Mouse (Mus musculus): ENCODE measurements around the gene Slc38a11.

DNA sequence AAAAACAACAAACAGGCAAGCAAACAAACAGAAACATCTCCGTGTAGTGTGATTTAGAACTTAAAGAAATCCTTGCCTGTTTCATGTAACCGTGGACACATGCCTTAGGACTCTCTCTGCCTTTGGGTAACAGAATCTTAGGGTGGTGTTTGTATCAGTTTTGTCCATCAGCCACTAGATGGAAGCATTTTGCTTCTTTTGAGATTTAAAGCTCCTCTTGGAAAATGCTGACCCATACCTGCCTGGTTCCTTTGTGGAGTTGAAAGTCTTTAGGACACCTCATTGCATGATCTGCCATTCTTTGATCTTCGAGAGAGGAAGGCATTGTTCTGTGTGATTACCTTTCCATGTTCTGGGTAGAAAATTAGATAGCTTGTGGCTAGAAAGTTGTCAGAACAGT is 32.3 kb upstream of the Slc38a11 start:
- TF ChIP-seq POLR2A (IDR thresholded peaks at IDR 0.05; ENCODE audit: borderline replicate concordance, extremely low read depth, low read depth, low read length) (no peak), CTCF (IDR thresholded peaks at IDR 0.05; ENCODE audit: insufficient read depth, low read length) (no peak)

All from lung, adult 2 months (tissue).